Comparison of ENCODE assay signal across 16 mouse cellular contexts in genomic region chr10:117801886-117802285, GRCm38 (mm10).
"Had no signal": no experiment of that assay in that cellular context is flagged by ENCODE, and none has a peak within 500 bp of the region (broad histone marks: within the 10 kb centered on the region; RNA-seq: fewer than 3 reads in every experiment).

No protein-coding gene starts in this region.

- H3K9me3 ChIP-seq: neural tube, embryonic 13.5 days; neural tube, embryonic 15.5 days; stomach, embryonic 15.5 days had no signal

- H3K4me2 ChIP-seq: neural tube, embryonic 13.5 days; neural tube, embryonic 15.5 days; stomach, embryonic 15.5 days had no signal

- H3K9ac ChIP-seq: neural tube, embryonic 13.5 days; neural tube, embryonic 15.5 days; stomach, embryonic 15.5 days had no signal

- H3K4me1 ChIP-seq: neural tube, embryonic 13.5 days; neural tube, embryonic 15.5 days; stomach, embryonic 15.5 days had no signal

- H3K4me3 ChIP-seq: neural tube, embryonic 13.5 days; neural tube, embryonic 15.5 days; stomach, embryonic 15.5 days had no signal

- H3K27me3 ChIP-seq: neural tube, embryonic 13.5 days; neural tube, embryonic 15.5 days; stomach, embryonic 15.5 days had no signal

- H3K36me3 ChIP-seq: neural tube, embryonic 13.5 days; neural tube, embryonic 15.5 days; stomach, embryonic 15.5 days had no signal

- DNase-seq: retina, postnatal 1 day; right cerebral cortex, adult 18-20 months; right cerebral cortex, postnatal 14 days; right cerebral cortex, postnatal 25 days; right cerebral cortex, postnatal 4 days; spleen, adult 18-20 months; thymus, adult 18-20 months; thymus, adult 2 months; thymus, postnatal 14 days; thymus, postnatal 25 days; thymus, postnatal 36 days; thymus, postnatal 4 days had no signal

- H3K27ac ChIP-seq: neural tube, embryonic 13.5 days; neural tube, embryonic 15.5 days; stomach, embryonic 15.5 days; stomach, postnatal 0 days had no signal
